Mouse (Mus musculus) MEL (cell line): ENCODE data around the gene Dnajb6. TPM values are rescaled to one million over a fixed set of nuclear protein-coding genes. Genes with fewer than 3 reads are reported as not detected.
"Not testable (repeated sequence)": the region's sequence is repeated elsewhere in the genome, so short reads cannot be mapped to it uniquely, and the experiment has no call there.

Source experiments
- DNase-seq: peaks from one replicate; pipeline ENCODE4 v3.0.0; 2011; ENCODE audit warnings: low read depth, low spot score
- H3K27ac ChIP-seq: 2 replicates; pipeline ENCODE4 v1.5.1; 2012; ENCODE audit warnings: low read depth, mild to moderate bottlenecking, control low read depth, low read length, moderate library complexity; ENCODE audit not compliant: control insufficient read depth
- H3K27me3 ChIP-seq, 2 experiments: fragments of 150-350 bp in 1 of 2; sonication (generic) in 1 of 2; 2 replicates each; pipeline ENCODE4 v1.6.1; 2012; ENCODE audit warnings: low read length in 2 of 2, mild to moderate bottlenecking in 2 of 2, improper control_type of control experiment in 1 of 2, moderate library complexity in 1 of 2; ENCODE audit not compliant: insufficient read depth in 2 of 2, control insufficient read depth in 1 of 2
- H3K36me3 ChIP-seq, 2 experiments: 2 replicates each; pipeline ENCODE4 v1.6.1; 2012 to 2014; ENCODE audit warnings: low read length in 2 of 2, improper control_type of control experiment in 1 of 2, inconsistent platforms in 1 of 2, mild to moderate bottlenecking in 1 of 2; ENCODE audit not compliant: insufficient read depth in 2 of 2, control insufficient read depth in 1 of 2
- H3K4me1 ChIP-seq, 2 experiments: fragments of 150-350 bp in 1 of 2; sonication (generic) in 1 of 2; 2 replicates each; pipeline ENCODE4 v1.6.1; 2012; ENCODE audit warnings: low read length in 2 of 2, improper control_type of control experiment in 1 of 2, mild to moderate bottlenecking in 1 of 2; ENCODE audit not compliant: insufficient read depth in 2 of 2, control insufficient read depth in 1 of 2
- H3K4me3 ChIP-seq, 2 experiments: fragments of 150-350 bp in 1 of 2; sonication (generic) in 1 of 2; 2 replicates each; pipeline ENCODE4 v1.5.1; 2012; ENCODE audit warnings: low read depth in 2 of 2, low read length in 2 of 2, mild to moderate bottlenecking in 2 of 2, moderate library complexity in 2 of 2, control low read depth in 1 of 2, improper control_type of control experiment in 1 of 2; ENCODE audit not compliant: control insufficient read depth in 1 of 2, insufficient read depth in 1 of 2
- H3K79me2 ChIP-seq: 2 replicates; pipeline ENCODE4 v1.6.1; 2012; ENCODE audit warnings: mild to moderate bottlenecking, low read length, moderate library complexity; ENCODE audit not compliant: control insufficient read depth, poor library complexity, insufficient read depth
- H3K9ac ChIP-seq: 2 replicates; pipeline ENCODE4 v1.6.1; 2012; ENCODE audit warnings: low read depth, mild to moderate bottlenecking, control low read depth, low read length, moderate library complexity; ENCODE audit not compliant: control insufficient read depth, poor library complexity, severe bottlenecking
- H3K9me3 ChIP-seq: fragments of 150-350 bp; sonication (generic); replicated peaks from 2 replicates; pipeline ENCODE4 v1.6.1; 2012; ENCODE audit warnings: mild to moderate bottlenecking, low read length, improper control_type of control experiment, moderate library complexity; ENCODE audit not compliant: insufficient read depth
- ELF1 ChIP-seq: IDR thresholded peaks from 2 replicates; pipeline ENCODE4 v1.6.1; 2014; ENCODE audit warnings: low read depth, mild to moderate bottlenecking, inconsistent platforms, low read length, improper control_type of control experiment, moderate library complexity
- ETS1 ChIP-seq: IDR thresholded peaks from 2 replicates; pipeline ENCODE4 v1.6.1; 2012; ENCODE audit warnings: low read depth, mild to moderate bottlenecking, inconsistent platforms, low read length, improper control_type of control experiment, moderate library complexity
- GABPA ChIP-seq: IDR thresholded peaks from 2 replicates; pipeline ENCODE4 v1.6.1; 2012; ENCODE audit warnings: low read depth, mild to moderate bottlenecking, inconsistent platforms, low read length, improper control_type of control experiment, moderate library complexity
- GATA1 ChIP-seq: IDR thresholded peaks from 2 replicates; pipeline ENCODE4 v1.6.1; 2011; ENCODE audit warnings: low read depth, low read length, improper control_type of control experiment
- HCFC1 ChIP-seq: IDR thresholded peaks from 2 replicates; pipeline ENCODE4 v1.6.1; 2012; ENCODE audit warnings: low read depth, mild to moderate bottlenecking, inconsistent platforms, low read length, improper control_type of control experiment, moderate library complexity
- JUND ChIP-seq: IDR thresholded peaks from 2 replicates; pipeline ENCODE4 v1.6.1; 2011; ENCODE audit warnings: low read depth, mild to moderate bottlenecking, improper control_type of control experiment, low read length
- KAT2A ChIP-seq: conservative IDR thresholded peaks from 2 replicates; pipeline ENCODE4 v1.6.1; 2012; ENCODE audit warnings: low read depth, low read length, improper control_type of control experiment, inconsistent platforms
- MAFK ChIP-seq: IDR thresholded peaks from 2 replicates; pipeline ENCODE4 v1.6.1; 2011; ENCODE audit warnings: low read depth, mild to moderate bottlenecking, low read length, improper control_type of control experiment, borderline replicate concordance
- MXI1 ChIP-seq: IDR thresholded peaks from 2 replicates; pipeline ENCODE4 v1.6.1; 2011; ENCODE audit warnings: mild to moderate bottlenecking, low read depth, low read length, improper control_type of control experiment
- MYC ChIP-seq: IDR thresholded peaks from 2 replicates; pipeline ENCODE4 v1.6.1; 2011; ENCODE audit warnings: low read depth, mild to moderate bottlenecking, low read length, improper control_type of control experiment, moderate library complexity
- NELFE ChIP-seq: IDR thresholded peaks from 2 replicates; pipeline ENCODE4 v1.6.1; 2011; ENCODE audit warnings: low read depth, low read length, improper control_type of control experiment
- POLR2AphosphoS2 ChIP-seq: IDR thresholded peaks from 2 replicates; pipeline ENCODE4 v1.6.1; 2011; ENCODE audit warnings: low read length, improper control_type of control experiment
- POLR2AphosphoS5 ChIP-seq: IDR thresholded peaks from 2 replicates; pipeline ENCODE4 v1.6.1; 2012; ENCODE audit warnings: low read depth, borderline replicate concordance, mild to moderate bottlenecking, inconsistent platforms, low read length, moderate library complexity, mixed read lengths
- SIN3A ChIP-seq: IDR thresholded peaks from 2 replicates; pipeline ENCODE4 v1.6.1; 2012; ENCODE audit warnings: low read length, improper control_type of control experiment, inconsistent platforms
- TBP ChIP-seq: IDR thresholded peaks from 2 replicates; pipeline ENCODE4 v1.8.0; 2011; ENCODE audit warnings: low read depth, low read length, improper control_type of control experiment
- UBTF ChIP-seq: IDR thresholded peaks from 2 replicates; pipeline ENCODE4 v1.6.1; 2012; ENCODE audit warnings: low read depth, mild to moderate bottlenecking, inconsistent platforms, low read length, improper control_type of control experiment, moderate library complexity, borderline replicate concordance; ENCODE audit not compliant: insufficient read depth
- USF2 ChIP-seq, 2 experiments: IDR thresholded peaks; 2 replicates each; pipeline ENCODE4 v1.6.1; 2011 to 2012; ENCODE audit warnings: improper control_type of control experiment in 2 of 2, low read length in 2 of 2, borderline replicate concordance in 1 of 2, inconsistent platforms in 1 of 2, low read depth in 1 of 2, mild to moderate bottlenecking in 1 of 2; ENCODE audit not compliant: insufficient read depth in 1 of 2
- ZMIZ1 ChIP-seq: IDR thresholded peaks from 2 replicates; pipeline ENCODE4 v1.6.1; 2012; ENCODE audit warnings: low read depth, mild to moderate bottlenecking, inconsistent platforms, low read length, improper control_type of control experiment, moderate library complexity
- polyA plus RNA-seq, 2 experiments: library from polyadenylated mRNA; stranded (reverse) in 1 of 2; unstranded in 1 of 2; fragments of >175 nt in 1 of 2; fragments of >200 nt in 1 of 2; gene quantifications; 2 replicates each; pipeline versions ENCODE4 v1.2.1 to v1.2.4; 2012; ENCODE audit warnings: low replicate concordance in 2 of 2, low read depth in 1 of 2; ENCODE audit not compliant: insufficient read length in 2 of 2, insufficient read depth in 1 of 2, missing spikeins in 1 of 2
- total RNA-seq: library from RNA; depleted of rRNA; stranded (reverse); fragments of 300-350 nt; gene quantifications from 2 replicates; pipeline ENCODE4 v1.2.3, GENCODE M21; 2012

The Dnajb6 gene
- total and polyA plus RNA-seq, 3 experiments = 131 to 157 TPM; not detected in 1

DNA sequence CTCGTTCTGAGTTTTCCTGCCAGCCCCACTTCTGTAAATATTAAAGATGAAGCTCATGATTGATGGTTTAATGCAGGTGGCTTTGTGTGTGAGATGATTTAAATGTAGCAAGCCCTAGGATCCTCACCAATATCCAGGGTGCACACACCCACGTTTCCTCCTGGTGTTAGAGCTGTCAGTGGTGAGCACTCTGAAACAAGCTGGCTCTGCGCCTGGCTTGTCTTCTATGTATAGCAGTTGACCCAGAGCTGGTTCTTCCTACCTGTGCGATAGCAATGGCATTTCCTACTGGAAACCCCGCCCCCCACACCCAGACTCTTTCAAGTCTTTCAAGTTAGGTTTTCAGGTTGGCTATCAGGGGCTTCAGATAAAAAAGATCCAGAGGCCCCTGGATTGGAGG, 39.9 kb downstream of the Dnajb6 start:
- H3K27ac ChIP-seq = no peak overlapping the region
- no peak for TF ChIP-seq MXI1
- TF ChIP-seq GABPA = no peak
- no peak for TF ChIP-seq MYC
- TF ChIP-seq, all 39 proteins: peak for 0
- Histone ChIP-seq H3K79me2 (no peaks in the 10 kb centered on the region), H3K4me1 (no peaks in the 10 kb centered on the region), H3K9ac (no peak overlapping the region), H3K9me3 (no peaks in the 10 kb centered on the region), H3K36me3 (peaks cover 0 to 25% of the 10 kb centered on the region in 2 experiments; a peak in 2 of 4 replicates), H3K4me3 (no peak overlapping the region), H3K27me3 (no peaks in the 10 kb centered on the region)
- no peak for DNase-seq

- H3K36me3 ChIP-seq = peaks cover 0 to 20% of the 10 kb centered on the region in 2 experiments; a peak in 2 of 4 replicates
- no peak for DNase-seq
- H3K27ac ChIP-seq = no peak overlapping the region
- H3K27me3 ChIP-seq = no peaks in the 10 kb centered on the region
- no peaks in the 10 kb centered on the region for H3K79me2 ChIP-seq
- H3K4me1 ChIP-seq = no peaks in the 10 kb centered on the region
- TF ChIP-seq JUND (no peak), ZMIZ1 (no peak), UBTF (no peak), POLR2AphosphoS2 (no peak), POLR2AphosphoS5 (no peak), USF2 (IDR thresholded peaks at IDR 0.05; ENCODE audit: borderline replicate concordance in 1 of 2, insufficient read depth in 1 of 2, low read depth in 1 of 2, low read length in 2 of 2) (no peak), HCFC1 (no peak), GATA1 (no peak), SIN3A (no peak), ETS1 (no peak), MXI1 (no peak), MAFK (no peak), NELFE (no peak), ELF1 (no peak), KAT2A (no peak), TBP (no peak)
- TF ChIP-seq, all 39 proteins: peak for 0
- Histone ChIP-seq H3K9me3 (no peaks in the 10 kb centered on the region), H3K4me3 (no peak overlapping the region), H3K9ac (no peak overlapping the region)
These were observed 42.5 kb downstream of the Dnajb6 start for GRCm38 (mm10) chr5:29778029-29778428.

- not testable (repeated sequence) for H3K4me3 ChIP-seq, H3K4me1 ChIP-seq, H3K27ac ChIP-seq, H3K79me2 ChIP-seq, H3K9me3 ChIP-seq, H3K36me3 ChIP-seq, DNase-seq, H3K27me3 ChIP-seq, H3K9ac ChIP-seq
These were observed 44.2 kb downstream of the Dnajb6 start for GRCm38 (mm10) chr5:29779733-29780132.
